Mouse (Mus musculus): ENCODE data around the gene Dpysl4.

The Dpysl4 gene

DNA sequence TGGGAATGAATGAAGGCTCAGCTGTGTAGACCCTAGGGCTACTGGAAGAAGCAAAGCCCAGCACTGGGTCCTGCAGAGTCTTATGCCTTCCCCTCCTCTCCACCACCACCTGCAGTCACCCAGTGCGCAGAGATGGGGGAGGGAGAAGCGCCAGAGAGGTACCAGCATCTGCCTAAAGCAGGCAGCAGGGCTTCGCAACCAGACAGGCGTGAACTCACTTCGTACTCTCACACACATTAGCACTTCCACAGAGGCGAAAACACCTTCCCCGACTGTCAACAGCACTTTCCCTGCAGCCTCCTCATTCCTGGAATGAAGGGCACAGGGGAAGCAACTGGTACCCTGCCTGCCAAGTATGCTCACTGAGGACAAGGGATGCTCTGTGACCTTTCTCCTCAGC, 63.6 kb downstream of the Dpysl4 start:
- DNase-seq (ENCODE audit: low read depth, low spot score): no peak

DNA sequence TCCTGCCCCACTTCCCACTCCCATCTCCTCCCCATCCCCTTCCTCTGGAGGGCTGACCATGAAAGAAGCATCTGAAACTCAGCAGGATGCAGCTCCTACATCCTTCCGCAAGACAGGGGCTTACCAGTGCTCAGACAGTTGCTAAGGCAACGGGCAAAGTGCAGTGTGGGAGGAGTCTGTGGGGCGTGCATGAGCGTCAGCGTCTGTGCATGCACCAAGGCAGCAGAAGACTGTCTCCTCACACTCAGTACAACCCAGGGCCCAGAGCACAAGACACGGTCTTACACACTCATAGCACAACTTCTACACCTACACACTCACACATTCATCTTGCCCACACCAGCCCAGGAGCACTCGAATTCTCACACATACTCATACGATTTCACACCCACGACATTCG, 65.3 kb downstream of the Dpysl4 start:
- DNase-seq (ENCODE audit: low read depth, low spot score): peak; percentile 33
